Mouse (Mus musculus): ENCODE data around the gene Jph3.

Gene Jph3

GRCm38 (mm10) chr8:121842064-121842955 lies 112.9 kb downstream of the Jph3 start:
- no peak for DNase-seq

- DNase-seq: no peak
Measured at GRCm38 (mm10) chr8:121843184-121843733, 113.8 kb downstream of the Jph3 start.
